8 mouse cellular contexts compared by ENCODE assay signal in the genomic region with DNA sequence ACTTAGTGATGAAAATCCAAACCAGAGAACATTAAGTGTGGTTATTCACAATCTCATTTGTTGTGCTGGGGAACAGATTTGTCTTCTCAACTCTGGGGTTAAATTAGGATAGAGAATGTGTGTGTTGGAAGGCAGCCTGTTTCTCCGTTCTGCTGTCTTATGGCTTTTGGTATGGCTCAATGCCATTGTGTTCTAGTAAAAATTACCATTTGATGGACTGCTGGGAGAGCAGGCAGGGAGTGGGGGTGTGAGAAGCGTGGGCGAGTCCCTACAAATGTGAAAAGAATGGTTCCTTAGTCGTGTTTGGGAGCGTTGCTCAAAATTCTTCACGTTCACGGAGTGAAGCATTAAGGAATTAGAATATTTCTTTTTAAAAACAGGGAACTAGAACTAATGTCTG.
DNase-seq lines count a peak whose midpoint lies in the region; ATAC-seq and TF ChIP-seq lines count a peak whose summit lies in the region.

No protein-coding gene starts in this region.

- H3K27ac ChIP-seq in limb, embryonic 14.5 days (replicated peaks; ENCODE audit: low read depth, low read length): no peak overlapping the region
- no peak overlapping the region for H3K27ac ChIP-seq in limb, embryonic 10.5 days
- H3K27ac ChIP-seq in layer of hippocampus, adult 2 months: no peak overlapping the region

- ATAC-seq in limb, embryonic 14.5 days (ENCODE audit: low FRiP score, low read depth): no peak

- H3K4me2 ChIP-seq in limb, embryonic 14.5 days (replicated peaks; ENCODE audit: low read depth, low read length, severe bottlenecking): no peak overlapping the region

- intact Hi-C loops in gastrocnemius, postnatal 36 days (cut with DNase I): no loop called here

- TF ChIP-seq POLR2A in limb, embryonic 14.5 days (IDR thresholded peaks at IDR 0.05; ENCODE audit: borderline replicate concordance, extremely low read depth, insufficient read depth, insufficient read length): no peak

- H3K36me3 ChIP-seq in limb, embryonic 14.5 days (ENCODE audit: control insufficient read depth, insufficient read depth, low read length): no peaks in the 10 kb centered on the region
- no peaks in the 10 kb centered on the region for H3K36me3 ChIP-seq in limb, embryonic 10.5 days

- no peaks in the 10 kb centered on the region for H3K4me1 ChIP-seq in limb, embryonic 14.5 days (ENCODE audit: control insufficient read depth, insufficient read depth, low read length)
- no peaks in the 10 kb centered on the region for H3K4me1 ChIP-seq in limb, embryonic 10.5 days

- no peak overlapping the region for H3K4me3 ChIP-seq in limb, embryonic 14.5 days (replicated peaks; ENCODE audit: low read length)
- no peak overlapping the region for H3K4me3 ChIP-seq in limb, embryonic 10.5 days
- H3K4me3 ChIP-seq in layer of hippocampus, adult 2 months: no peak overlapping the region

- no peak for TF ChIP-seq CTCF in layer of hippocampus, adult 2 months (conservative IDR thresholded peaks at IDR 0.05)

- H3K9ac ChIP-seq in limb, embryonic 14.5 days (ENCODE audit: low read depth, low read length, severe bottlenecking): no peak overlapping the region

- no peaks in the 10 kb centered on the region for H3K27me3 ChIP-seq in limb, embryonic 14.5 days (ENCODE audit: control insufficient read depth, insufficient read depth, low read length)
- no peaks in the 10 kb centered on the region for H3K27me3 ChIP-seq in limb, embryonic 10.5 days (ENCODE audit: low read depth, poor library complexity, severe bottlenecking)

- peak; percentile 63 for DNase-seq in limb, embryonic 14.5 days (ENCODE audit: low spot score)
- DNase-seq in limb, embryonic 10.5 days (ENCODE audit: low spot score): no peak
- DNase-seq in fibroblast of lung, adult 2 months (ENCODE audit: low read depth): peak; percentile 33
- DNase-seq in layer of hippocampus, adult 2 months (ENCODE audit: low spot score in 2 of 2): peak; percentile 64 to 73
- DNase-seq in right cerebral cortex, postnatal 14 days: peak; percentile 39
- no peak for DNase-seq in spleen, adult 18-20 months
- no peak for DNase-seq in heart, adult 11 months
- no peak for DNase-seq in gastrocnemius, postnatal 36 days

- no peaks in the 10 kb centered on the region for H3K9me3 ChIP-seq in limb, embryonic 14.5 days (ENCODE audit: control insufficient read depth, low read length)
- H3K9me3 ChIP-seq in limb, embryonic 10.5 days (replicated peaks): no peaks in the 10 kb centered on the region

- 49% methylated on average over 7 of the region's 7 CpGs for WGBS in limb, embryonic 14.5 days
- WGBS in limb, embryonic 10.5 days: 89% methylated on average over 7 of the region's 7 CpGs

Comparison
In these comparisons a context has a peak if more than half of its experiments do, and no peak if none do; other contexts are left out.
1. DNase-seq: peak in limb, embryonic 14.5 days (single experiment), fibroblast of lung, adult 2 months (single experiment), layer of hippocampus, adult 2 months (2 of 2) and right cerebral cortex, postnatal 14 days (single experiment); none in limb, embryonic 10.5 days (single experiment), spleen, adult 18-20 months (0 of 2), heart, adult 11 months (single experiment) and gastrocnemius, postnatal 36 days (0 of 2).